Mouse (Mus musculus) left cerebral cortex, postnatal 36 days (tissue): ENCODE measurements around the gene Brd3os. TPM values are rescaled to one million over a fixed set of nuclear protein-coding genes. Genes with fewer than 3 reads are reported as not detected.

Experiments used
- DNase-seq, 2 experiments: peaks; one replicate each; pipeline ENCODE4 v3.0.0; 2021 to 2022; ENCODE audit warnings: low spot score in 2 of 2, mixed read lengths in 1 of 2
- intact Hi-C: fragments of 180-260 bp; cut with DNase I; formaldehyde crosslinking; loops from one replicate; pipeline ENCODE4 v1.15.1; 2025
- total RNA-seq, 2 experiments: library from RNA; stranded (reverse); gene quantifications; 2 replicates each; pipeline ENCODE4 v1.2.3; 2021

The Brd3os gene
- total RNA-seq: 10 to 100 TPM; 26.2 to 30.0 TPM

DNA sequence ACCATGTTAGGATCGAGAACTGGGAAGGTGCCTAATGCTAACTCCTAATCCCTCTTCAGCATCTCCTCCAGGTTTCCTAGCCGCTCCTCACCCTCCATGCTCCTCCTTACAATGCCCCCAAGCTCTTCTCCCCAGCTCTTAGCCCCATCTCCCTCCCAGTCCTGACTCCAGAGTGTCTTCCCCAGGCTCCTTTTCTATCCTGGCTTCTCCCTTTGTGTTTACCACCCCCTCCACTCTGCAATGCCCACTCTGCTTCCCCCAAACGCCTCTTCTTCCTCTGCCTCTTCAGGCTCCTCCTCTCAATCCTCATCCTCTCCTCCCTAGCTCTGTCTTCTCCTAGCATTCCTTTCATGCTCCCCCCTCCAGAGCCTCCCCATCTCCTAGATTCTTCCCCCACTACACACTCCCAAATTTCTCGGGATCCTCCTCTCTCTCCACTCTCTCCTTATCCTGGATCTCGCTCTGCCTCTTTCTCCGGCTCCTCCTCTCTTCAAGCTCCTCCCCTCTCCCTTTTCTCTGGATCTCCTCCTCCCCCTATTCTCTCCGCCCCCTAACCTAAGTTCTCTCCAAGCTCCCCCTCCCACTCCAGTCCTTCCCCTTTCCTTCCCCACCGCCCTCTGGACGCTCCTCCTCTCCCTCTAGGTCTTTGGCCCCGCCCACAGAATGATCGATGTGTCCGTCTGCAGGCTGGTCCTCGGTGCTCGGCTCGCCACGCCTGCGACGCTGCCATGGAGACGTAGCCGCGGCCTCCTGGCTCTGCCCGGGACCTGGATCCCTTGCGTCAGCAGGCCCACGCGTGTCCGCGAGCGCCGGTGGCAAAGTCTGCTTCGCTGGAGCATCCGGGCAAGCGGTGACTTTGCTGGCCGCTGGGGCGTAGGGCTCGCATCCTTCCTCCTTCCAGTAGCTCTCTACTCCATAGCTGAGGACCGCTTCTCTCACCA is at the start of gene Brd3os:
Gene Brd3os (plus strand): TSS at position 558 of the 941 bp plus-strand sequence.
- peak; percentile 94 to 96 for DNase-seq
- intact Hi-C loops: no loop called here

DNA sequence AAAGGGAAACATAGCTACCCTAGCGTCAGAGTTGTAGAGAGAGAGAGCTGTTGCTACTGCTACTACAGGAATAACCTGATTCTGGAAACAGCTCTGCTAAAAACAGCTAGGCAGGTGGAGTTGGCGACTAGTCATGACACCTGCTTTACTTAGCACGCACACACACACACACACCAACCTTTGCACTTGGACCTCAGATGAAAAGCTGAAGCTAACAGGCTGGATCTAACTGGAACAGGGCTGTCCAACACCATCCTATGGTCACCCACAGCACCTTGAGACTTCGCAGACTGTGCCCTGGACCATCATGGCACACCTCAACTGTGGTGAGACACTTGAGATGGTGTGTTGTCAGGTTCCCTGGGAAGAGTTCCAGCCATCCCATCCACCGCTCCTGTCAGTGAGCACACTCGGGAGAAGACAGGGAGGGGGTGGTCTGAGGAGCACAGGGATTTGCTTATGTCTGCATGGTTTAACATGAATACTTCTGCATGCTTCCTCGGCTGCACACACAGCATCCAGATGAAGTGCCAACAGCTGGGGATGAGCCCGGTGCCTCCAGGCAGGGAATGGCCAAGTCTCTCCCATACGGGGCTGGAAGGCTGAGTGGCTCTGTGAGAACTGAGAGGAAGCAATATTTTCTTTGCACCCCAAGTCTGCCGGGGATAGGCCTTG is 47.8 kb upstream of the Brd3os start:
- DNase-seq: no peak
- intact Hi-C loops: no loop called here

DNA sequence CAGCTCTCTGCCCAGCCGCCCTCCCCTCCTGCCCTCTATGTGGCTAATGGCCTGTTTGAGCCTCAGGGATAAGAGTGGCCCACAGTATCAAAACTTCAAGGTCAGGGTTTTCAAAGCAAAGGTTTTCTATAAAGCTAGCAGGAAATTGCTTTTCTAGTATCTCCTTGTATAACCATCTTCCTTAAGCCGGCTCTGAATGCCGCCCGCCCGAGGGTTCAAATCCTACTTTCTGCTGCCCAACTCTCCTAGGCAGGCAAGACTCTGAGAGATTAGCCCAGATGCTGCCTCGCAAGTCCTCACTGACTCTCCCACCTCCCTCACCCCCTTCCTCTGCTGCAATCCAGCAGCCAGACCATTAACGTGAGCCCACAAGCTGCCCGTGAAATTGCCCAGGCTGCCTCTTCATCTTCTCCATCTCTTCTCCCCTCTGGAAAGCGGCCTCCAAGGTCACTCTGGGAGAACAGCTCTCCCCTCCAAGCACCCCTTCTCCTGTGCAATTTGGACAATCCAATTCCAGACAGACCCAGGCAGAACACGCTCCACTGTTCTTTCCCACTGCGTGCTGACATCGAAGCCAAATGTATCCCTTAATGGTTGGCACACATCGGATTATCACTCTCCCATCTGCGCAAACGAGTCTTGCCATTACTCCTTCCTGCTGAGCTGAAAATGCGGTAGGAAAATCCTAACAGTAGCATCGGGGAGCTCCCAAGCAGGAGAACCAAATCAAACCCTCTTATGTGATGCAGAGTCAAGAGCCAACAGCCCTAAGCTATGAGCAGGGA is 45.3 kb upstream of the Brd3os start:
- intact Hi-C loops: no loop called here
- no peak for DNase-seq

DNA sequence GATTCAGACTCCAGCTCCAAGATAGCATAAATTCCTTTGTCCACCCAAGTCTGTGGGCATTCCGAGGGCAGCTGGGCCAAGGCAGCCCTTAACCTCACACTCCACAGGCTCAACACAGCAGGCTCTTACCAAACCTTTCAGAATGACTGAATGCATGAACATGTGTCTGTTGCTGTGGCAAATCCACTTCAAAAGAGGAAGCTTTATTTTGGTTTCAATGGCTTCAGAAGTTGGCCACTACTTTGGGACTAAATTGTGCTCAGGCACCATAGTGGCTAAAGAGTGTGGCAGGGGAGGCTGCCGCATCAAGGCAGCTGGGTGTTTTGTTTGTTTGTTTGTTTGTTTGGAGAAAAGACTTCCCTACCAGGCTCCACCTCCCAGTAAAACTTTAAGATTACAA is 42.0 kb upstream of the Brd3os start:
- DNase-seq: no peak
- intact Hi-C loops: no loop called here

DNA sequence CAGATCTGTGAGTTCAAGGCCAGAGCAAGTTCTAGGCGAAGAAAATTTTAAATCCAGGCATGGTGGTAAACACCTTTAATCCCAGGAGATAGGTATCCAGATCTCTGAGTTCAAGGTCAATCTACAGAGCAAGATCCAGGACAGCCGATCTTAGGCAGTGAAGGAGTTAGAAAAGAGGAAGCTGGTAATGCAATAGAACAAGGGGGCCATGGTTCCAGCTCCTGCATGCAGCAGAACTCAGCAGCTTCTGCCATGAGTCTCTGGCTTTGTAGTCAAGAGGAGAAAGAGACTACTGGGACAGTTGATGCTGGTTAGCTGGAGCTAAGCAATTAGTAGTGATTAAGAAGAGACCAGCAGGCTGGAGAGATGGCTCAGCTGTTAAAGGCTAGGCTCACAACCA is 40.6 kb upstream of the Brd3os start:
- no peak for DNase-seq
- intact Hi-C loops: no loop called here

DNA sequence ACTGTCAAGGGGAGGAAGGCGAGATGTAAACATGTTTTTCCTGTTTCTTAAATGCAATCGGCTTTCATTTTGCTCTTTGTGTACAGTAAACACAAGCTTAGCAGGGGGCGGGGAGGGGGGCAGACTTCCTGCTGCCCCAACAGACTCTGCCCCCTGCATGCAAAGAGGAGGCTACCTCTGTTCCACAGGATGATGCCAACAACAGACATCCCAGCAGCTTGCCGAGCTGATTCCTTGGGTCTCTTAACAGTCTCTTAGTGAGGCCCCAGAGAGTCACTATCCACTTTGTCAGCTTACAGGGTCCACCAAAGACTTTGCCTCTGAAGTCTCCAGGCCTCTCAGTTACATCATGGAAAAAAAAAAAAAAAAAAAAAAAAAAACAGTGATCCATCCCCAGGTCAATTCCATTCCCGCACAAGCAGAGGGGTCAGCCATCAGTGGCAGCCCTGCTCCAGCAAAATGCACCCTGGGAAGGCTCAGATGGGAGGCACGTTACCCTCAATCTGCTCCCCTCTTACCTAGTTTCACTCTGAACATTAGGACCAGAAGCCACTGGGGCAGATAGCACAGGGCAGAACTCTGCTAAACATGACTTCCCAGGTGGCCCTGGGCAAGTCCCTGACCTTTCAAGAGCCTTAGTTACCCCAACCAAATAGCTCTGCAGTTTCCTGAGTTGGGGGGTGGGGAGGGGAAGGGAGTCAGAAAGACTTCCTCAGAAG is 37.6 kb upstream of the Brd3os start:
- intact Hi-C loops: no loop called here
- no peak for DNase-seq

DNA sequence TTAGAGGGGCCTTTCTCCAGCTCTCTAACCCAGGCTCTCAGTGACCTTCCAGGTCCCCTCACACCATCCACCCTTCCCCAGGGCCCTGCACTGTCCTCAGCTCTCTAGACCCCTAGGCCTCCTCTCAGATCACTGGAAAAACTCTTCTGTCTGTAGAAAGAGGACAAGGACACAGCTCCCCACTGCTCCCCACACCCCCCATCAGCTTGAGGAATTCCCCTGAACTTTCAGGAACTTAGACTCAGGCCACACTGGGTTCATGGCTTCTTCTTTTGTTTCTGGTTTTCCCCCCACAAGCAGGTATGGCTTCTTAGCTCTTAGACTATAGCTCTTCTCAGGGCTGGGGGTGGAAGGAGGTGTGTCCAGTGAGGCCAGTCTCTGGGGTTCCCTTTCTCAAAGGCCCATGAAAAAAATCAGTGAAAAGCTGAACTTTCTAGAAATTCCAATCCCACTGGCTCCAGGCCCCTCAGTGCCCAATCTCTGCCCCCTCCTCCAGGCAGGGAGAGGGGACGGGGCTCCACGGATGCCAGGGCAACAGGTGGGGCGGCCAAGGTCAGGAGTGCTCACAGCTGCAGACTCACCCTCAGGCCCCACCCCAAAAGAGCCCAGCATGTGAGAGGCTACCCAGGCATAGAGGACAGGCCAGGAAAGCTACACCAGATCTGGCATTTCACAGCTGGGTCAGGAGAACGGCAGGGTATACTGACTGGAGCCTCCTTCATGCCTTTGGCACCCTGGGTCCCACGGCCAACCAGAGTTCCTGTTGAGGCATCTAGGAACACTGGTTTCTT is 36.8 kb upstream of the Brd3os start:
- DNase-seq: no peak
- intact Hi-C loops: no loop called here

DNA sequence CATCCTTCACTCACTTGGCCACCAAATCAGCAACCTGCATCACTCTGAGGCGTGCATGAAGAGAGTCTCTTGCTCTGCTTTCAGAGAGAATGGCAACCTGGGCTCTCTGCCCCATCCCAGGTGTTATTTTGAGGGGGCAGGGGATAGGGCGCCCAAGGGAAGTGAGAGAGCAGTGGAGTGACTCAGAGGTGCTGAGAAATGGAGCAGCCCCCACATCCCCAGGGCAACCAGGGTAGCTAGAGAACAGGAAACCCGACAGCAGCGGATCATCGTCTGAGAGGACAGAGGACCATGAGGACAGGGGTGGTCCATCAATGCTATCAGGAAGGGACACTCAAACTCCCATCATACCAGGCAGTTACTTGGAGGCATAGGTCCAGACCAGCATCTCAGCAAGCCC is 35.2 kb upstream of the Brd3os start:
- DNase-seq: no peak
- intact Hi-C loops: no loop called here

DNA sequence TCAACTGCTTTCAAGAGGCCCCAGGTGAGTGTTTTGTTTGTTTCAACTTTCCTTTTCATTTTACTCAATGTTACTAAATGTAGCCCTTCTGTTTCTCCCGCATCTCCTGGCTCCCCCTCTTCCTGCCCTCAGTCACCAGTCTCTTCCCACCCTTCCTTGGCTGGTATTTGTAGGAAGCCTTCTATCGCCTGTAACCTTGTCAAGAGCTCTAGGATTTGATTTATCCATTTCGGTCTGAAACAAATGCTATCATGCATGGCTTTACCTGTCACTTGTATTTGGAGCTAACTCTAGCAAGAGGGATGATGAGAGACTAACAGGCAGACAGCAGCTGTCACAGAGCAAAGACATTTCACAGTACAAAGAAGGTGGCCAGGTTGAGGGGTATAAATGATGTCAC is 33.9 kb upstream of the Brd3os start:
- no peak for DNase-seq

DNA sequence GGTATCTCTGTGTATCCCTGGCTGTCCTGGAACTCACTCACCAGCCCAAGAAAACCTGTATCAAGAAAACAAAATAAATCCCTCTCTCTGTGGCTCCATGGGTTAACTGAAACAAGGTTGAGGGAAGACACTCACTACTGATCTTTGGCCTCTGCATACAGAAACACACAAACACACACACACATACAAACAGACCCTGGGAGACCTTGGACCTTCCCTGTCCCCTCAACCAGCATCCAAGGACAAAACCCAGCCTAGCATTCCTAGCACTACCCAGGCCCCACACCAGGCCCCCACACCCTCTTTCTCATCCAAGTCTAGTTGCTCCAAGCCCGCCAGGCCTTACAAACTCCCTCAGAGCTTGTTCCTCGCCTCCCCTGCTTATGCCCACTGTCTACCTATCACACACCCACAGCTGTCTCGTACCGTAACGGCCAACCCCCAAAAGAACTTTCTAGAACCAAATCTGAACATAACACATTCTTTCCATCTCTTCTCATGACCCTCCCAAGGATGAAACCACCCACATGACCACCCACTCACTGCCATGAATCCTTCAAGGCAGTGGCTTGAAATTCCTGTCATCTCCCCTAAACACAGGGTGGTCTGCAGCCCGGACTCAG is 31.5 kb upstream of the Brd3os start:
- intact Hi-C loops: no loop called here

More for the DNA sequence above, 33.9 kb upstream of the Brd3os start:
- intact Hi-C loops: no loop called here

DNA sequence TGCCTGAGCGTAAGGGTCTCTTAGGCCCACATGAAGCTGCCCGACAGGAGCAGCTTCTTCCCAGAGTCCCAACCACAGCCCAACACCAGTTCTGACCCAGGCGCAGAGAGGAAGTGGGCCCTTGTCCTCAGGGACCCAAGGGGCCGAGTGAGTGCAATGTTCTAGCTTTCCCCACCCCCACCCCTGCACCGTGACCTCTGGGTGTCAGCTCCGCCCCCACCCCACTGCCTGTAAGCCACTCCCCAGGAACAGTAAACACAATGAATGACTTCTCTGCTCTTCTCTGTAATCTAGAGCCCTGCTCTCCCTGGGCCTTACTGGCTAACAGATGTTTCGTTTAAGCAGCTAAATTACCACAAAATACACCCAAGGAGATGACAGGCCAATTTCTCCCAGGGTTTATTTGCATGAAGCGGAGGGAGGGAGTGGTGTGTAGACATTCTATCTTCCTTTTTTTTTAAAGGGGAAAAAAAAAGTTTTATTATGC is 30.4 kb upstream of the Brd3os start:
- no peak for DNase-seq
- intact Hi-C loops: no loop called here

More for the DNA sequence above, 31.5 kb upstream of the Brd3os start:
- no peak for DNase-seq

DNA sequence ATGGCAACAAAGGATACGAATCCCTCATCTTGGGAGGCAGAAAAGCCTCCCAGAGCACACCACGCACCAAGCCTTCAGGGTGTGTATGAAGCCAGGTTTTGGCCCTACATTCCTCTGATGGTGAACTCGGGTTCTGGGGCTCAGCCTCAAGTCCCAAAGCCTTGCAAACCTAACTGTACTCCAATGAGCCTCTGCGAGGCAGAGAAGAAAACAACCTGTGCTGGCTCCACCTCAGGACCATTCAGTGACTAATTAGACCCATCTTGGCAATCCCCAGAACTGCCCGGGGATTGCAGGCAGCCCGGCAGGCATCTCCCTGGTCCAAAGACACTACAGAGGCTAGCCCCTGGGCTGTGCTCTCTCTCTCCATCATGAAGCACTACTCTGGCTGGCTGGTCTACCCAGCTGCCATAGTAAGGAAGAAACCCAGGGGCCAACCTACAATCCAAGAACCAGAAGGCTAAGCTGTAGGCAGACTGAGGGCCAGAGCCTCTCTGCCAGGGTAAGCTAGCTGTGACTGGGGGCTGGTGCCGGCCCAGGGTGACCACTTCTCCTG is 29.8 kb upstream of the Brd3os start:
- intact Hi-C loops: no loop called here
- DNase-seq: no peak

DNA sequence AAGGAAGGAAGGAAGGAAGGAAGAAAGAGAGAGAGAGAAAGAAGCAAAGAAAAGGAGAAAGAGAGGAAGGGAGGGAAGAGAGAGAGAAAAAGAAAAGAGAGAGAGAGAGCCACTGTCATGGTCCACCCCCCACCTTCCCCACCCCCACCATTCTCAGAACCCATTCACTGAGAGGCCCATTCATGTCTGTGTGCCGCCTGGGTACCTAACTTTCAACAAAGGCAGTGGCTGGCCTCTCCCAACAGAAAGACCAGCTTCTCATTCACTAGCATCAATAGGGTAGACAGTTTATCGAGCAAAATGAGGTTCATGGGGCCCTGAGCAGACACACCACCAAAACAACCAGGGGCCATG is 28.6 kb upstream of the Brd3os start:
- no peak for DNase-seq
- intact Hi-C loops: no loop called here

DNA sequence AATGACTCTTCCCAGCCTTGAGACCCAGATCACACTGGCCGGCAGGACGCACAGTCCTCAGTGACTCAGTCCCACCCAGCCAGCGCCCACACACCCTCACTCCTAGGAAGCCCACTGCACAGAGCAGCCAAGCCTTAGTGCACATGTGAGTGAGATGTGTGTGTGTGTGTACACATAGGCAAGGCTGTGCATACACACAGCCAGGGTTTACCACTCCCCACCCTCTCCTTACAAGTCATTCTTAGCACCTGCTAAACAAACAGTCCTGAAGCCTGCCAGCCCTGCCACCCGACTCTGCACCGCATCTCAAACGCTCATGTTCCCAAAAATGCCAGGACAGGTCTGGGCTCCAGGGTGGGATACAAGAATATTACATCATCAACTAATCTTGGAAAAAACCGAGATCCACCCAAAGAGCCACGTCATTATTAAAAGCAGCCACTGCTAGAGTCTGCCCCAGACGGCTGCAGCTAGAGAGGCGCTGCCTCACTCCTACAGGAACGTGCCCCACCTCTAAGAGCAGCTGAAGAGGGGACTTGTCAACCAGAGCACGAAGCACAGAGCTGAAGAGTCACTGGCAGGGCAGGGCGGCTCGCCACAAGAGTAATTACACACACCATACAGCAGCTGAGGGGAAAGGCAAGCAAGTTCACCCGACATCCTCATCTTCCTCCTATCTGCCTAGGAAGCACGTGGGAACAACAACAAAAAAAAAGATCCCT is 28.0 kb upstream of the Brd3os start:
- intact Hi-C loops: no loop called here
- no peak for DNase-seq

DNA sequence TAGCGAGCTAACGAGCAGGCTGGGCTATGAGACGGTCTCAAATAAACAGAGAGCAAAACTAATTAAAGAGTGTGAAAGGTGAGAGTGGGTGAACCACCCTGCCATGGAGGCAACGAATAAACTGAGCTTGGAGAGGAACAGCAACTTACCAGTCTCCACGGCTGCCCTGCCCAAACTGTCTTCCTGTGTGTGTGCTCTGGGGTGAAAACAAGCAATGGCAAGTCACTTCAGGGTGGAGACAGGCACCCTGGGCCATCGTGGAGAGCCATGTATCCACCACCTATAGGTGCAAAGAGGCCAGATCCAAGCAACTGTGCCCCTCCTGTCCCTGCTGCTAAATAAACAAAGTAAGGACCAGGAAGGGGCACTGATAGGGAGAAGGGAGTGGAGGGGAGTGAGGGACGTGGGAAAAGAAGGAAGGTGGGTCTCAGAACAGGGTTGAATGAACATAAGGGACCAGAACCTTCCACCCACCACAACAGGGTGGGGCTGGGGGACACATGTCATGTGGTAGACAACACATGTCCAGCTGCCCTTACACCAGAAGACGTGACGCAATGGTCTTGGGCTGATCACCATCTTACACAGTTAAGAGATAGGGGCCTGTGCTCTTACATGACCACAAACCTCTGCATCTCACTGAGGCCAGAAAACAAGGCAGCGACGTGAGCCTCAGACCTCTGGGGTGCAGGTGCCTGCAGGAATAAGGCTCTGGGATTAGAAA is 26.9 kb upstream of the Brd3os start:
- DNase-seq: no peak
- intact Hi-C loops: no loop called here

DNA sequence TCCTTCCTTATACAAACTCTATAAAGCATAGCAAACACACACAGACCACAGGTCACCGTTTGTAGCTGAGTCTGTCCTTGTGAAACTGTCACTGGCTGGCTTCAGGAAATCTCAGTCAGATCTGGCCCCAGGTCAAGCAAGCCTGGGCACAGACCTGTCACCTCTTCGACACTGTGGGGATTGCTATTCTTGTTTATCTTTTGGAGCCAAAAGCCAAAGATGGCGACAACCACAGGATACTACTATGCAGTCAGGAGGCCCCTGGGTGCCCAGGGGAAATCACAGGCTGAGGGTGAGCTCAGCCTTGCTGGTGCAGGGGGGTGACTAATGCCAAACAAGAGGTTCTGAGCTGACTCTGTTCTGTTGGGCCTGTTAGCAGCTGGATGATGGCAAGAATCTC is 25.7 kb upstream of the Brd3os start:
- intact Hi-C loops: no loop called here
- no peak for DNase-seq

DNA sequence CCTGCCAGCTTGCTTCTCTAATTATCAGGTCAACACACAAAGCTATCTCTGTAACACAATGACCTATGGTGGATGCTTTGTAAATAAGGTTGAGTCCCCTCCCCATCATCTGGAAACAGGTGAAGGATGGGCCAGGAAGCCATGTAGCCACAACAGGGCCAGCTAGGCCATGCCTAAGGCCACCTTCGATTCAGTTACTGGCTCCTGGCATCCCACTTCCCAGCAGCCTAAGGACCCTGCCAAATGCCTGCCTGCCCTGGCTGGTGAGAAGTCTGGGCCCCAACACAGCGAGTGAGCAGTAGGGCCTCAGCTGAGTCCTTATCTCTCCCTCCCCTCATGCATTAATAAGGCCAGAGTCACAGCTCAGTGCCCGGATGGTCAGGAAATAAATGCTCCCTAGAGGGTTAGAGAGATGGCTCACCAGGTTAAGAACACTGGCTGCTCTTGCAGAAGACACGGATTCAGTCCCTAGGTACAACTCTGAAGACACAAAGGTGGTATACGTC is 24.4 kb upstream of the Brd3os start:
- intact Hi-C loops: no loop called here
- DNase-seq: no peak
